Mouse (Mus musculus) urinary bladder, postnatal 14 days (tissue): ENCODE data around the gene Xpo4.
"Not testable (repeated sequence)": the region's sequence is repeated elsewhere in the genome, so short reads cannot be mapped to it uniquely, and the experiment has no call there.

Source experiments
- DNase-seq: peaks from one replicate; pipeline ENCODE4 v3.0.0; 2021; ENCODE audit warnings: low spot score

Gene Xpo4

DNA sequence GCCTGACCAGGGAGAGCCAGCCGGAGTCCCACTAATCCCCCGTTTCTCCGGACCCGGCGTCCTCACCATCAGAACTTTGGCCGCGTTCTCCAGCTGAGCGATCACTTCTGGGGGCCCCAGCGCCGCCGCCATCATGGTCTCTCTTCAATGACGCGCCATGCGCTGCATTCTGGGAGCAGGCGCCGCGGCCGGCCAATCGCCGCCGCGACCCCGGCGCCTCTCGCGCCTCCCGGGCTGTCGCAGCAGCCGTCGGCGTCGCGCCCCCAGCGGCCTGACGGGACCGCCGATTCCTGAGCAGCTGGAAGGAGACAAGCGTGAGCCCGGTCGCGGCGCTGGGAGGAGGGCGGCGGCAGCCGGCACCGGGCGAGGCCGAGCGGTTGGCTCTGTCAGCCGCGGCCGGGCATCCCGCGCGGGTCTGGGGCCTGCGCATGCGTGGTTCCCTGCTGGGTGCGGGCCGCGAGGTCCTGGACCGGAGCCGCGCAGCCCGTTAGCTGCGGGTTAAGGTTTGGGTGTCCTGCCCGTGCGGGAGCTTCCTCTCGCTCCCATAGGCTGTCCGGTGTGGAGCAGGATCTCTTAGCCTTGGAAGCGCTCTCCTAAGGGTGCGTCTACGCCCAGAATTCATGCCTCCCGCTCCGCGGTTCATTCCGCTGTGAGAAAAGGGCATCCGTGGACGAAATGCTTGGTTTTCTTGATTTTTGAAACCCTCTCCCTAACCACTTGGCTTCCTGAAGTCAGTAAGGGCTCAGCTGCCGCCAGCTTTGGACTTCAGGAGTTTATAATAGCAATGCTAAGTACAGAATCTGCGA lies at the start of gene Xpo4:
Xpo4 (minus strand) TSS at position 609 of the 806 bp plus-strand sequence.
- peak; percentile 79 for DNase-seq

DNA sequence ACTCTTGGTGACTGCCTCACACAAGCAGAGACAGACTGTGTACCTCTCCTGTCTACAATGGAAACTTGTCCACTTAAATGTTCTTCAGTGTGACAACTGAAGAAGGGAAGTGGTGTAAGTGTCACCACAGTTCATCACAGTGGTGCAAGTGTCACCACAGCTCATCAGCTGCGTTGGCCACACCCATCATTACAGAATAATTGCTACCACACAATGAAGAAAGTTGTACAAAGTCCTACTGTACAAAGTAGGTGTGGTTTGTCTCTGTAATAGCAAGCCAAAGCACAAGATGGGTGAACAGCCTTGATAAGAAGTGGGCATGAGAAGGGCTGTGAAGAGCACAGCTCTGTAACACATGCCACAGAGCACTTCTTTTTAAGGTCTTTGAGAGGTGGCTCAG lies 47.7 kb upstream of the Xpo4 start:
- DNase-seq: no peak

DNA sequence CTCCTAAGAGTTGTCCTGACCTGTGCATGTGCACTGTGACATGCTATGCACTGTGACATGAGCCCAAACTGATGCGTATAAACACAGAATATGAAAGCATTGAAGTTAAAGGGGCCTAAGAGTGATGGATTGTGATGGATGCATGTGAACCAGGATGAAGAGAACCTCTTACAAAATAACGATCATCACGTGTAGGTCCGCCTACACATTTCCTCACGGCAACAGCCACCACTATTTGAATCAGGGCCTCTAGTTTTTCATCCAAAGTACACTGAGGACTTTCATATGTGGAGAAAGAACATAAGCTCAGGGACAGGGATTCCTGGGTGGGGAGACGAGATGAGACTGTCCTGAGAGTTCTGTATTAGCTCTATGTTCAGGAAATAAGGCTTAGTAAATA lies 45.8 kb upstream of the Xpo4 start:
- no peak for DNase-seq

DNA sequence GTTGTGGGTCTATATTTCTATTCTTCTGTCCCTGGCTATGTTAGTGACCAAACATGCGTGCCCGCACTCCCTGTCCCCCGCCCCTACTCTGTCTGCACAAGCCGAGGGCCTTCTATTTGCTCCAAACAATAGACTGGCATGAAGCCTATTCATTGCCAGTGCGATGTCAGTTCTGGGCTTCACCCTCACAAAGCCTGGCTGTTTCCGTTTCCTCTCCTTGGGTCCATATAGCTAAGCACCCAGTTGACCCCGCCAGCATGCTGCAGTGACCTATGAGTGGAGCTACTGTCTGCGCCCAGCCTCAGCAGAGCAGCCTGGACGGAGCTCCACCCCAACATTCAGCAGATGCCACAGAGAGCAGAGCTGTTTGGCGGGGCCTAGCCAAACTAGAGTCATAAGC lies 43.9 kb upstream of the Xpo4 start:
- DNase-seq: no peak

DNA sequence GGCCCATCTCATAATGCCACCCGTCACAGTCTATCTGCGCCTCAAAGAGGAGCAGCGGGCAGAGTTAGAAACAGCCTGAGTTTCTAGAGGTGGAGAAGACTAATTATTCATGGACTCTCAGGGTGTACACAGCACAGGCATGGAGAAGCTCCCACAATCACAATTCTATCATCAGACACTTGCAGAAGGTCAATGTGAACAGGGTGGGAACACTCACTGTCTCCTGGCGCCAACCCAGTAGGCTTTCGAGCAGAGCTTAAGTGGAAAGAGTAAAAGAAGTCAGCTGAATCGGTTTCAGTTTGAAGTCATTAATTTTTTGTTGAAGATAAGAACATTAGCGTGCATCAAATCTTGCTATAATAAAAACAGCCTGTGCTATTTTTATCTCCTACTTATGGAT lies 43.4 kb upstream of the Xpo4 start:
- DNase-seq: peak; percentile 69

DNA sequence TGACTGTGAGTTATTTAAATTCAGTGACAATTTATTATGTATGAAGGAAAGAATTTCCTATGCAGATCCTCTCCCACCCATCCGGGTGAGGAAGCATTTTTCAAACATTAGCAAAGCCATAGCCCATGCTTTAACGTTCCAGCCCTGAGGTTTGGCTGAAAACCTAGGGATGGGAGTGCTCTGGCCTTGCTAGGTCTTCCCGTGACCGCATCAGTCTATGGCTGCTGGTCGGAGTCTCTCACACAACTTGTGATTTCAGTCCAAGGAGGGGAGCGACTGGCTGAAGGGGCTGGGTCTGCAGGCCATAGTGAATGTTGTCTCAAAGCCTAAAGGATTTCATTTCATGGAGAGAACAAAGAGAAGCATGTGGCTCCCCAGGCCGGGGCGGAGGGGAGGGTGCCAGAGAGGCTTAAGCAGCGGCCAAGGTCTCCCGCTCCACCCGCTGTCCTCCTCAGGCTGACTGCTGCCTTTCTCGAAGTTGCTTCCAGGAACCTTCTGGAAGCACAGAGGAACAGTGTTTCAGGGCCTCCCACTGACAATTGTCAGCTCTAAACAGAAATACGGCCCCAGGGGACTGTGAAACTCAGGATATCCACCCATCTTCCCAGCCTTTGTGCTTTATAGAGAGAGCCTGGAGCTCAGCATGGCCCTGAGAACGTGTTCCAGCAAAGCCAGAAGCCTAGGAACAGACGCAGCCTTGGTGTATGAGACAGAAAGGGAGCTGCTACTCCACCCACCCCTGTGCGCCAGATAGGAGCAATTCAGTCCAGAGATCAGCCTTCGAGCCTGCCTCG lies 42.1 kb upstream of the Xpo4 start:
- DNase-seq: peak; percentile 39

DNA sequence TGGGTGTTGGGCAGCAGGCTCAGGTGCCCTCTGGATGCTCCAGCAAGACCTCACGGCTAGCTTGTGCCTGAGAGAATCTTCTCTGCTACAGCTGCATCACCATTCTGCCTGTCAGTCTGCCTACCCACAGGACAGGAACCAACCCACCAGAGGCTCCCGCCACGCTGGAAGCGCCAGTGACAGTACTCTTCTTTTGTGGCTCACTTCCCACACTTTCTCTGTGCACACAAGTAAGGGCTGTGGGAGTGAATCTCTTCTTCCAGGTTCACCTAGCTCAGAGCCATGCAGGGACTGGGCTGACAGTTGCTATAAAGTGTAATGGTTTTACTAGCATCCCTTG lies 41.5 kb upstream of the Xpo4 start:
- no peak for DNase-seq

DNA sequence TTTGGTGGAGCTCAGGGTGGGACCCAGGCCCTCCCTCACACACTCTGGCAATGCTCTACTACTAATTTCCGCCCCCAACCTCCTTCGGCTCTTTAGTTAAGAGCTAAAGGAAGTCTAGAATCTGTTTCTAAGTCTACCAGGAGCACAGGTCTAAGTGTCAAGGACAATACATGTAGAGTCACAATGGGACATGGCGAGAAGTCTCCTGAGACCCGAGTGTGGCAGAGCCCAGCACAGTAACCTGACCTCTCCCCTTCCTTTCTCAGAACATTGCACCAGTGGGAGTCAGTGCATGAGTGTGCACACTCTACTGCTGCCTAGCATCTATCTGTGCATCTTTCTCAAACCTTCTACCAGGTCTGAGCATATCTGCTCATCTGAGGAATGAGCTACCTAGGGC lies 40.5 kb upstream of the Xpo4 start:
- no peak for DNase-seq

DNA sequence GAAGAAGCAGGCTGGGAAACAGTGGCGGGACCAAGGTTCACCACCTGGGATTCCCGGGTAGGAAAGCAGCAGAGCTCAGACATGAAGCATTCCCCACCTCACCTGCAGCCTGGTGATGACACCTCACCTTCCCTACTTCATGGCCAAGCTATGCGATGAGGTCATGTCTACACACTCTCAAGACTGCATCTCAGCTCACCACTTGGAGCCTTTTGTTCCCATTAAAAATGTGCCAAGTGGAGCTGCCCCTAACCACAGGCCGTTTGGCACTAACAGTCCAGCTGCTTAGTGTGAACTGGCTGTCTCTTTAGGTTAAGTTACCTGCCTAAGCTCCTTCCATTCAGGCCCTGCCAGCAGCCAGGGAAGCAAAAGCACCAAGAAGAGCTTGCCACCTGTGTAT lies 39.8 kb upstream of the Xpo4 start:
- DNase-seq: no peak

DNA sequence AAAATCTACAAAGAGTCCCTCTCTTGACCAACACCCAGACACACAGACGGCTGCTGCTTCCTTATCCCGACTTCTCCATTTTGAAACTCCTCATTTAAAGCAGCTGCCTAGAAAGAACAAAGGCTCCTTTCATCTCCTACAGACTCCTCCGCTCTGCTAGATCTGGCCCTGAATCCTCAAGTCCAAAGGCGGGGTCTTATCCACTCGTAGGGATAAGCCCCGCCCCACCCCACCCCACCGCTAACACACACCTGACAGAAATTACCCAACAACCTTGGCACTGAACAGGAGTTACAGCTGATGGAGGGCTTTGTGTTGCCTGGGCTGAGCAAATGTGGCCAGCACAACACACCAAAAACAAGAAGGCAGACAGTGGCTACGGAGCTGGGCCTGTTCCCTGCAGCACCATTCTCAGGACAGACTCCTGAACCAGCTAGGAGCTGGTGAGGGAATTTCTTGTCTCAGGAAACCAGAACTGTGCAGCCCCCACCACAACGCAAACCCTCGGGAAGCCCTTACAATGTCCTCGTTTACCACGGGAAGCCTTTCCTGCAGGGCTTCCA lies 36.8 kb upstream of the Xpo4 start:
- no peak for DNase-seq

DNA sequence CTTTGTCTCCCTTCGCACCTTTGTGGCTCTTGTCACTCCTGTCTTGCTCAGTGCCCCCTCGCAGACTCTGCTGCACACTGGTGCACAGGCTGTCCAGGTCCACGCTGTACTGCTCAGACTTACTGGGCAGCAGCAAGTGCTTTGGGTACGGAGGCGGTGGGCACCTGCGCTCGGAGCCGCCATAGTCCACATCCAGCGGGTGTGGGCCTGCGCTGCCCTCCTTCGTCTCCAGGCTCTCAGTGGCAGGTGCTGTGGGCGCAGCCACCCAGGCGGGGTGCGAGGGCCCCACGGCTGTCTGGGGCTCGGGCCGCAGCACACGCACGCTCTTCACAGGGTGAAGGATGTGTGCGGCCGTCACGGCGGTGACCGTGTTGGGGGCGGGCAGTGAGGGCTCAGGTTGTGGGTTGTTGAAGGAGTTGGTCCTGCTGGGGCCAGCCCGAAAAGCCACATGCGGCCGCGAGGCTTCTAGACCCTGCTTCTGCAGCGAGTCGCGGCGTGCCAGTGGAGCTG lies 34.3 kb upstream of the Xpo4 start:
- no peak for DNase-seq

DNA sequence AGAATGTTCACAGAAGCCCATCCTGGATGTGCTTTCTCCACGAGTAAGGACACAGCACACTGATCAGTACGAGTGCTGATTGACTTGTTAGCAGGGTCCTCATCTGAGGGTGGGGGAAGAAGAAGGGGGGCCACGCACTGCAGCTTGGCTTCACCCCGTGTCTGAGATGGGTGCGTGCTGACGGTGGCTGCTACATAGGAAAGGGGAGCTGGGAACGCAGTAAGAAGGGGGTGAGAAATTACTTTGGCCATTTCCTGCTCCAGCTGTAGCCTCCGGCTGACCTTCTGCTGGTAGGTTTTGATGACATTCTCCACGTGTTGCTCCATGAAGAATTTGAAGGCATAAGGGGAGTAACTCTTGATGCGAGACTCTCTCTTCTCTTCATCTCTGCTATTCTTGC lies 33.8 kb upstream of the Xpo4 start:
- DNase-seq: no peak

DNA sequence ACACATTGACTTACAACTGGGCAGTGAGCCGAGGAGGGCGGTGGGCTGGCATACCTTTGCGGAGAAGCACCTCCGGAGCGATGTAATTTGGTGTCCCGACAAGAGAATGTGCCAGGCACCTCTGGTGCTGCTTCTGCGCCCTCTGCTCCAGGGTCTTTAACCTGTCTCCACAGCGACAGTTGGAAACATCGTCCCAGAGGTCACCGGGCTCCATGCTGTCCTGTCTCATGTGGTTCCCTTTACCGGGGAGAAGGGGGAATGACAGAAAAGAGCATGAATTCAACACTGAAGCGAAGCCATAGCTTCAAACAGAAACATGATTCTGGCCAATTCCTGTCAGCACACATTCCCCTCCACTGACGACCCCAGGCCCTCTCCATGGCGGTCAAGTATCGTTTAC lies 30.8 kb upstream of the Xpo4 start:
- no peak for DNase-seq

DNA sequence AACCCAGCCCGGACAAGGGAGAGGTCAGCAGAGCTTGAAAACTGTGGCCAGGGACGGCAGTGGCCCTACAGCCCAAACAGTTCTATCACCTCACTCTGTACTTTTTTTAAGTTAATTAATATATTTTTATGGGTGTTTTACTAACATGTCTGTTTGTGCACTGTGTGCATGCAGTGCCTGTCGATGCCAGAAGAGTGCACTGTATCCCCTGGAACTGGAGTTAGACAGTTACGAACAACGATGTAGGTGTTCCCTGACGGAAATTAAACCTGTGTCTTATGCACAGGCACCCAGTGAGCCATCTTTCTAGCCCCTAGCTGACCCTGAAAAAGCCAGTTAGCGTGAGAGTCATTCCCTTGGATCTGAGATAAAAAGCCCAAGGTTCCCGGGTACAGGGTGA lies 30.3 kb upstream of the Xpo4 start:
- no peak for DNase-seq

DNA sequence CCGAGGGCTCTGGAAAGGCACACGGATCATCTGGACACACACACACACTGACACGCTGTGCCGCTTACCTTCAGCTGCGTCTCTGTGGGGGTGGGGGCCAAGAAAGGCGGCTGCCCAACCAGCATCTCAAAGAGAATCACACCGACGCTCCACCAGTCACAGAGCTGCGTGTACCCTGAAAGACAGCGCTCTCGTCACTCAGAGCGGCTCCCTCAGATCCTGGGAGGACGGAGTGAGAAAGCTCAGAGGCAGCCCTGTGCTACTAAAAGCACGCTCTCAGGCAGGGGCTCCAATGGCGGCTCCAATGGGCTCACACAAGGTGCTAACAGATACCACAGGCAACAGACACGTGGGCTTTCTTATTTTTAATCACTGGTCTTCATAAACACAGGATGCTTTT lies 29.0 kb upstream of the Xpo4 start:
- no peak for DNase-seq

DNA sequence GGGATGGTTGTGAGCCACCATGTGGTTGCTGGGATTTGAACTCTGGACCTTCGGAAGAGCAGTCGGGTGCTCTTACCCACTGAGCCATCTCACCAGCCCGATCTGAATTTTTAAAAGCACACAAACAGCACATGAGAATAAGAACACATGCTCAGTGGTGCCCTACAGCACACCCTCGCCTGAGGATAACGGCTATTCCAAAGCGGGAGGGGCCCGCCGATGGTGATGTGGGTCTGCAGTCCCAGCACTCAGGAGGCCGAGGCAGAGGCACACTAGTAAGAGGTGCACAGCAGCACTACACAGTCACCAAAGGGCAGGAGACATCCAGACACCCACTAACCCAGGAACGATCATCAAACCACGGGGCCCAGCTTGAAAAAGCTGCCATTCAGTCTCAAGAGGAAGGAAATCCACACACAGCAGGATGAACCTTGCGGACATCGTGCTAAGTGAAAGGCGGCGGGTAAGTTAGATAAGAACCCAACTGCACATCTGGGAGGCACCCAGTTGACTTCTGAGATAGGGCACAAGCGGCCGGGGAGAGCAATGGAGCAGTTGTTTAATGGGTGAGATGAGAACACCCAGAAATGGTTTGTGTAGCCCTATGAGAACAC lies 27.4 kb upstream of the Xpo4 start:
- DNase-seq: no peak

DNA sequence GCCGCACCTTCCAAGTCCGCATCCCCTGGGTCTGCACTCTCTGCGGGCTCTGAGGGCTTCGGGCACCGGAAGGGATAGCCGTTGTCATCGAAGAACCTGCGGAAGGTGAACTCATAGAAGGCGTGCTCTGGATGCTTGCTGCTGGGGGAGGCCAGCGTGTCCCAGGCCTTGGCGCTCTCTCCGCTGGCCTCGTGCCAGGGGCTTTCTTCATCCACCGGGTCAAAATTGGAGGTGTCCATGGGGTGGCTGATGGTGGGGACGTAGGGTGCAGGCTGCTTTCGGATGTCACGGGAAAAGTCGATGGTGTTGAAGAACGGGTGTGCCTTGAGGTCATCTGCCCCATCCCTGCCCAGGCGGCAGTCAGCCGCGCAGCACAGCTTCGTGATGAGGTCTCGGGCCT lies 26.1 kb upstream of the Xpo4 start:
- no peak for DNase-seq

DNA sequence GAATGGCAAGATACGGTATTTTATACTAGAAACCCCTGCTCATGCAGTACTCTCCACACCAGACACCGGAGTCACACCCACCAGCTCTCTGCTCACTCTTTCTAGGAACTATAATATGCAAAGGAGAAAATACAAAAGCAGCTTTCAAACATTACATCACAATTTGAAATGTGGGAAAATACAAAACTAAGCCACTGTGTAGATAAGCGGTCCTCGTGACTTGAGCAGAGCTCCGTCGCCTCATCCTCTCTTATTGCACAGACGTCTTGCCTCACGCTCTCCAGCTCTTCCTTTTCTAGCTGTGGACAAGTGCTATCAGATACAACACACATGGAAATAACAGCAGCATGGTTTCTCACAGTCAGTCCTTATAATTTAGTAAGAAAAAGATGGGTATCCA lies 25.5 kb upstream of the Xpo4 start:
- DNase-seq: no peak

DNA sequence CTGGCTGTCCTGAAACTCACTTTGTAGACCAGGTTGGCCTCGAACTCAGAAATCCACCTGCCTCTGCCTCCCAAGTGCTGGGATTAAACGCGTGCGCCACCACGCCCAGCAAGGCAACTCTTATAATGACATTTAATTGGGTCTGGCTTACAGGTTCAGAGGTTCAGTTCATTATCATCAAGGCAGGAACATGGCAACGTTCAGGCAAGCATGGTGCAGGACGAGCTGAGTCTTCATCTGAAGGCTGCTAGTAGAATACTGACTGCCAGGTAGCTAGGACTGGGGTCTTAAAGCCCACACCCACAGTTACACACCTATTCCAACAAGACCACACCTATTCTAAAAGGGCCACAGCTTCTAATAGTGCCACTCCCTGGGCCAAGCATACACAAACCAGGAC lies 22.8 kb upstream of the Xpo4 start:
- not testable (repeated sequence) for DNase-seq

DNA sequence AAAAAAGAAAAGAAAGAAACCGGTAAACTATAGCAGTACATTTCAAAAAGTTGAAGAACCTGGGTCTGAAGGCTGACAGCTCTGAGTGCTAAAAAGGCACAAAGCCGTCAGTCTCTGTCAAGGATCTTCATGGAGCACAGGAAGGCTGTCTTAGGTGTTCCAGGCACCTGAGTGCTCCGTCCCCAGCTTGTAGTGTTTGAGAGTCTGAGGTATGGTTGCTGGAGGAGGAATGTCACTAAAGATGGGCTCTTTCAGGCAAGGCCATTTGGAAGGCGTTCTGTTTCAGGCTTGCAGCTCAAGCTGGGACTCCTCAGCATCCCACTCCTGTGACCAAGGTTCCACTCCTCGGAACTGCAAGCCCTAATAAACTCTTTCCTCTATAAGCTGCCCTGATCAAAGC lies 22.2 kb upstream of the Xpo4 start:
- DNase-seq: no peak

DNA sequence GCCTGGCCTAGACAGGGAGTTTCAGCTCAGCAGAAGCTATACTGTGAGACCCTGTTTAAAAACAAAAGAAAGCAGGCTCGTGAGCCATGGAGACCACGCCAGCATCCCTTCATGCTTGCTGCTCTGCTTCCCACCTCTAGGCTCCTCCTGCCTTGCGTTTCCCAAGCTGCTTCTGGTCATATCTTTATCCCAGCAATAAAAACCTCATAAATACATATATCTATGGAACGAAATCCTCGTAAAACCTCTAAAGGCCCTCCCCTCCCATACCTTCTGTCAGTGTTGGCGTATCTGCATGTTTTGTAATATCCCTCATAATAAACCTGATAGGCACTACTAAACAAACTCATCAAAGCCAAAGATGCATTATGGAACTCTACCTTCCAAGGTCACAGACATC lies 21.4 kb upstream of the Xpo4 start:
- no peak for DNase-seq

DNA sequence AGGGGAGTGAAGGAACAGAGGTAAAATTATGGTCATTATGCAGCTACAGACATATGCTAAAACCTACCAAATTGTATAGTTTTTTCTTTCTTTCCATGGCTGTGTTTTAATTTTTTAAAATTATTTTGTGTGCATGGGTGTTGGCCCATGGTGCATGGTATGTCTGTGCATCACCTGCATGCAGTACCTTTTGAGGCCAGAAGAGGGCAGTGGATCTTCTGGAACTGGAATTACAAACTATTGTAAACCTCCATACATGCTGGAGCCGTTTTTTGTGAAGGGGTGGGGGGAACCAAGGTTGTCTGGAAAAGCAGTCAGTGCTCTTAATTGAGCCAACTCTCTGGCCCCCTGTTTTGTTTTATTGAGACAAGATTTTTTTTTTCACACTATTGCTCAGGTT lies 19.3 kb upstream of the Xpo4 start:
- DNase-seq: peak; percentile 79

DNA sequence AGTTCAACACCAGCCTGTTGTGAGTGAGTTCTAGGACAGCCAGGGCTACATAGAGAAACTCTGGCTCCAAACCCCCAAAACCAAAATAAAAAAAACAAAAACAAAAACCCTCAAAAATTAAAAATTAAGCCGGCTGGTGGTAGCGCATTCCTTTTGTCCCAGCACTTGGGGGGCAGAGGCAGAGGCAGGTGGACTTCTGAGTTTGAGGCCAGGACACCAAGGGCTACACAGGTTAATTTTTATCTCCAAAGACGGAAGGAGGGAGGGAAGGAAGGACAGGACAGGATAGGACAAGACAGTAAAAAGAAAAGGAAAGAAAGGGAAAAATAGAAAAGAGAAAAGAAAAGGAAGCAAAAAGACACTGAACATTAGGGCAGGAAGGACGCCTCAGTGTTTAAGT lies 17.5 kb upstream of the Xpo4 start:
- DNase-seq: no peak
